Mouse (Mus musculus) gastrocnemius, adult 8-10 months (tissue): ENCODE measurements around the gene Vsx2. TPM values are rescaled to one million over a fixed set of nuclear protein-coding genes. Genes with fewer than 3 reads are reported as not detected.
"Not testable (repeated sequence)": the region's sequence is repeated elsewhere in the genome, so short reads cannot be mapped to it uniquely, and the experiment has no call there.

Experiments used
- DNase-seq, 2 experiments: peaks; one replicate each; pipeline ENCODE4 v3.0.0; 2022; ENCODE audit warnings: low spot score in 2 of 2
- total RNA-seq, 4 experiments: library from RNA; stranded (reverse); gene quantifications; 2 replicates each; pipeline ENCODE4 v1.2.4; 2022

Gene Vsx2
- not detected for total RNA-seq

DNA sequence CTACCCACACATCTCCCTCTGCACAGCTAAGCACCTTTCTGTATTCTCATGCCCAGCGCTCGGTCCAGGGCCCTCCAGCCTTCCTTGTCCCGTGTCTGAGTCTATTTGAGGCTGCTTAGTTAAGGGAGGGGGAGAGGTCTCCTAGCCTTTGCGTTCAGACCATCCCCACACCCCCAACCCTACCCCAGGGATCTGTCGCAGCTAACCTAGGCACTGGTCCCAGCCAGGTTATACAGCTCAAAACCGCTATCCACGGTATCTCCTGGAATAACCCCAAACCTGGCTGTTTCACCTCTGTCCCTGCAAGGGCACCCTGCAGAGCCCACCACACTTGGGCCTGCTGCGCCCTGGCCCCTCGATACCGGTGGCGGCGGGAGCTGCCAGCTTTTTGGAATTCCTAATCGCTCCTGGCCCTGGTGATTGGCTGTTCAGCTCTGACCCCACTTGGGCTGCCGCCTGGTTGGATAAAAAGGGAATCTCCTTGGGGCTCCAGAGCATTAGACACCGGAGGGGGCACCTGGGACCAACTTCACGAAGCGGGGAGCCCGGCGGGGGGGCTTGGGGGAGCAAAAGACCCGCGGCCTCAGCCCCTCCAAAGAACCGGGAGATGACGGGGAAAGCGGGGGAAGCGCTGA lies at the start of gene Vsx2:
Gene Vsx2, plus strand, starts transcription at position 427 of the 635 bp plus-strand sequence.
- no peak for DNase-seq

DNA sequence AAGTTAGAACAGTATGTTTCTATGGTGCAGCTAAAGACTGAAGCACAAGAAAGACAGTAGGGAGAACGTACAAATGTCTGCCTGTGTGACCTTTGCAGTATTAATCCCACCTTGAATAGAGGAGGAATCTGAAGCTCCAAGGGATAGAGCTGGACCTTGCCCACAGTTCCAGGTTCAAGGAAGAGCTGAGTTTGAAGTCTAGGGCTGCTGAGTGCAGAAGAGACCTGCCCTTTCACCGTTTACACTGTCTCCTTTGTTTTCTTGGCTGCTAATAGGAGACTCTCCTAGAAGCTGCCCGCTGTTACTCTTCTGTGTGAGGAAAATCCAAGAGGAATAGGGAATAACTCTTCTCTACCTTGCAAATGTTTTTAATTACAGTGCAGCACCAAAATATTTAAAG lies 45.8 kb upstream of the Vsx2 start:
- DNase-seq, result no peak

- no peak for DNase-seq
Measured at GRCm38 (mm10) chr12:84524147-84525050, 45.2 kb upstream of the Vsx2 start.

GRCm38 (mm10) chr12:84525422-84525821 lies 44.1 kb upstream of the Vsx2 start:
- no peak for DNase-seq

DNA sequence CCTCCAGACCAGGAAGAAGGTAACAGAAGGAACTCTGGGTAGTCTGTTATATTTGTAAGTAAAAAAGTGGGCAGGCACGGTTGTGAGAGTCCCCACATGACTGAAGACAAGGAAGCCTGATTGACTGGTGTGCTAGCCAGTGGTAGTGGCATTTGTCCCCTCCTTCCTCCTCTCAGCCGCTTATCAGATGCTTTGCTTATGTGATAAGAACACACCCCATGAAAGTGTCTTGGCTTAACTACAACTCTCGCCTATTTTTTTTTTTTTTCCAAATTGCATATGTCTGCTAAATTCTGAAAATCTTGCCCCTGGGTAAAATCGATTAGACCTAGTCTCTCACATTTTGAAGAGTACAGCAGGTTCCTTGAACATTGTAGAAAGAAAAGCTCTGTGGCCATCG lies 39.1 kb upstream of the Vsx2 start:
- DNase-seq, result no peak

DNA sequence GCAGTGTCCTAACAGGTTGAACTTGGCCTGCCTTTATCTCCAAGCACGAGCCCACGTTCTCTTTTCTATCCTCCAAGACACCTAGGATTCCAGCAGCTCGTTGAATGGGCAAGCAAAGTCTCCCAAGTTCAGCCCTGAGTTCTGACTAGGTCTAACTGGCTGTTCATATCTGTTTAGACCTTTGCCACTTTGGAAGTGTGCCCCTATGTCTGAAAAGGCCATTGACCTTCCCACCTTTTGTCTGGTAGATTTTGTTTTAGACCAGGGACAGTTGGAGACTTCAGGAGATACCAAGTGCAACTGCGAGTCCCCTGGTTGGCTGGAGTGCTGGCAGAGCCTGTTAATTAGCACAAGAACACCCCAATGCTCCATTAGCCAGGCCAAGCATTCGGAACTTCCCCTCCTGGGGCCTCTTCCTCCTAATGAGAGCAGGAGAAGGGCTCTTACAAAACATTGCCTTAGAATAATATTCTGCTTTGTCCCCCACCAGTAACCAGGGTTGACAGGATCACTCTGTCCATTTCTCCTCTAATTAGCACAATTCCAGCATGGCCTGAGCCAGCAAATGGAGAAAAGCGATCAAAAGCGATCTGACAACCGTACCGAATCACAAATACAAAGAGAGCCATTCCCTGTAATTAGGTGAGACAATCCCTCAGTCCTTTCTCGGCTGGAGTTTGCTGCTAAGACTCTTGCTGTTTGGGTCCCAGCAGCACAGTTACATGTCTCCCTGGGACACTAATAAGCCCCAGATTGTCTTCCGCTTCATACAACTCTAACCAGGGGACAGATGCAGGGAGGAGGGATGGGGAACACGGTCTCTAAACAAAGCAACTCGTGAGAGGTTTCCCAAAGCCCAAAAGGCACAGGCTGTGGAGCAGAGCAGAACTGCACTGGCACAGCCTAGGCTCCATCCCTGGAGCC lies 37.4 kb upstream of the Vsx2 start:
- DNase-seq, result no peak

DNA sequence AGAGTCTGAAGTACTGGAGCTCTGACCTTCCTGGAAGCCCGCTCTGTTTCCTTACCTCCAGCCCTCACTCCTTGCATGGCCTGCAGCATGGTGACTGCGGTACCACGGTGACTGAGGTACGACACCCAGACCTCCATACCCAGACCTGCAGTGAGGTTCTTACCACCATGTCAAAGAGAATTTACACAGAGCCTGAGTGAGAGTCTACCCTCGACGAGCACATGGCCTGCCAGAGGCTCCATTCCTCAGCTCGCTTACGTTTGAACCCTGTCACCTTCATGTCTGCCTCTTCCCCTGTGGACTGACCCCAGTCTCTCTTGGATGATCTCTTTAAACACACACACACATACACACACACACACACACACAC lies 36.7 kb upstream of the Vsx2 start:
- DNase-seq, result no peak

DNA sequence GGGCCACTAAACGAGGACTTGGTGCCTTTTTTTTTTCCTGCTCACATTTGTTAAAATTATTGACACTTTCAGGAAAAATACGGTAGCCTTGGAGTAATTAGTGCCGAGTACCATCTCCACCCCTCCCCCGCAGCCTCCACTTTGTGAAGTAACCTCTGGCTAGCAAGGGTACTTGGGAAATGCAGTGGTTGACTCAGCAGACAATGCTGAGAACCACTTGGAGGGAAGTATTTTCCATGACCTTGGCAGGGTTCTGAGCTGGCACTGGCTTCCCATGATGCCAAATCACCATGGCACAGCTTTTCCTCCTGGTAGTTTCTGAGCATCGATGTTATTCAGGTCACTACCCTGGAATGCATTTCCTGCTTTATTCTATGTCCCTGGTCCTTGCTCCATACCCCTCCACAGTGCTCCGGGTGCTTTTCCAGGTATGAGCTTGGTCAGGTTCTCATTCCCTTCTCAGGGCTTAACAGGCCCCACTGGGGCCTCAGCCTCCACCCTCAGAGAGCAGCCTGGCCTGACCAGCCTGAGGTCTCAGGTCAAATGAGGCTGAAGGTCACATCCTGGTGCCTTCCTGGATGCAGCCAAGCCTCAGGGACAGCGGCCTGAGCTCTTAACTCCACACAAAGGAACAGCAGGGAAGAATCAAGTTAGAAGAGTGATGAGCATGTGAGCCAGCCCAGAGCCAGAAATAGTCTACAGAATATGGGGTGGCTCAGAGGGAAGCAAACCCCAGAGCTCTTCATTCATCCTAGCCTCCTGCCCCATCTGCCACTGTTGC lies 35.7 kb upstream of the Vsx2 start:
- DNase-seq, result no peak

GRCm38 (mm10) chr12:84539537-84539936 lies 30.0 kb upstream of the Vsx2 start:
- not testable (repeated sequence) for DNase-seq

DNA sequence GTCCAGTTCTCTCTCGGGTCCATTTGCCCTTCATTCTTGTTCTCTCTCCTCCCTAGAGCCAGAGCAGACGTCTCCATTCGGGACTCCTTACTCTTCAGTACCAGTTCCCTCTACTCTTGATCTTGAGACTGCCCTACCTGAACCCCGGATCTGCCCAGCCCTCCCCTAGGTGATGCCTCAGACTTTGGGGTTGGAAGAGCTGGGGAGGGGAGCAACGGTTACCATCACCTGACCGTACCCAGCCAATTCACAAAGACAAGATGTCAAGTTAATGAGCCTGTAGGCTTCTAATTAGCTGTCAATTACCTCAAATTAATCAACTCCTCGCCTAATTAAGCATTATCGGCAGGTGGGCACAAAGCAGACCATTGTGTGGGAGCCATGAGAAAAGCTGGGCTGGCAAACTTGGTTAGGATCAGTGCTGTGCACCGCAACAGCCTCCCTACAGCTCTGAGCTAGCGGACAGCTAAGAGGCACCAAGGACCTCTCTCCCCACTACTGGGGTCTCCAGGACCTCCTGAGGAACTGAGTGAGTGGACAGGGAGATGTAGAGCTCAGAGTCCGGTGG lies 28.1 kb upstream of the Vsx2 start:
- no peak for DNase-seq

GRCm38 (mm10) chr12:84546028-84546427 lies 23.5 kb upstream of the Vsx2 start:
- DNase-seq, result peak in 1 of 2 experiments; percentile 22

- DNase-seq, result no peak
Measured at GRCm38 (mm10) chr12:84546577-84547085, 22.9 kb upstream of the Vsx2 start.

GRCm38 (mm10) chr12:84548251-84548650 lies 21.3 kb upstream of the Vsx2 start:
- DNase-seq, result no peak

GRCm38 (mm10) chr12:84555218-84555617 lies 14.3 kb upstream of the Vsx2 start:
- DNase-seq, result no peak

GRCm38 (mm10) chr12:84562558-84562957 lies 7.0 kb upstream of the Vsx2 start:
- DNase-seq, result no peak

GRCm38 (mm10) chr12:84567576-84567975 lies 2.0 kb upstream of the Vsx2 start:
- DNase-seq, result no peak

- no peak for DNase-seq
Measured at GRCm38 (mm10) chr12:84569976-84570693, 573 bp downstream of the Vsx2 start.

GRCm38 (mm10) chr12:84570694-84571415 lies 1.3 kb downstream of the Vsx2 start:
- DNase-seq, result no peak
